ENCODE assay signal across 9 mouse cellular contexts in genomic region chr15:79455106-79455810, GRCm38 (mm10). TPM values are rescaled to one million over a fixed set of nuclear protein-coding genes. Genes with fewer than 3 reads are reported as not detected.
DNase-seq lines count a peak whose midpoint lies in the region; ATAC-seq lines count a peak whose summit lies in the region.
"Had no signal": no experiment of that assay in that cellular context is flagged by ENCODE, and none has a peak within 500 bp of the region (broad histone marks: within the 10 kb centered on the region; RNA-seq: fewer than 3 reads in every experiment).

Gene Csnk1e (minus strand): TSS chr15:79455566.

- peak; percentile 54; the same call in 1 of the 2 replicates for ATAC-seq in limb, embryonic 13.5 days (ENCODE audit: low FRiP score, low read depth)
- ATAC-seq in midbrain, embryonic 13.5 days: peak; percentile 73

- H3K36me3 ChIP-seq in limb, embryonic 13.5 days: no peaks in the 10 kb centered on the region
- H3K36me3 ChIP-seq in midbrain, embryonic 13.5 days: no peaks in the 10 kb centered on the region

- 0 out of 2 replicates have a peak, but pooled peaks cover 3% of the 10 kb centered on the region for H3K9me3 ChIP-seq in limb, embryonic 13.5 days
- no peaks in the 10 kb centered on the region for H3K9me3 ChIP-seq in midbrain, embryonic 13.5 days

- H3K4me3 ChIP-seq in limb, embryonic 13.5 days: peak within 1 kb of the TSS; percentile 41
- H3K4me3 ChIP-seq in midbrain, embryonic 13.5 days (replicated peaks): peak within 1 kb of the TSS; percentile 35
- H3K4me3 ChIP-seq: erythroblast, embryonic 14.5 days had no signal

- 2% methylated on average over 24 of the region's 24 CpGs for WGBS in limb, embryonic 13.5 days
- 5% methylated on average over 23 of the region's 24 CpGs for WGBS in midbrain, embryonic 13.5 days

- H3K9ac ChIP-seq in limb, embryonic 13.5 days: peak within 1 kb of the TSS; percentile 43; the same call in 1 of the 2 replicates
- peak within 1 kb of the TSS; percentile 50 for H3K9ac ChIP-seq in midbrain, embryonic 13.5 days (replicated peaks)

- H3K27ac ChIP-seq in limb, embryonic 13.5 days: no peak within 1 kb of the TSS
- no peak within 1 kb of the TSS for H3K27ac ChIP-seq in midbrain, embryonic 13.5 days

- H3K4me1 ChIP-seq in limb, embryonic 13.5 days: peaks cover 9% of the 10 kb centered on the region
- H3K4me1 ChIP-seq in midbrain, embryonic 13.5 days (replicated peaks): peaks cover 9% of the 10 kb centered on the region

- peak within 1 kb of the TSS; percentile 76 for H3K4me2 ChIP-seq in limb, embryonic 13.5 days (replicated peaks)
- H3K4me2 ChIP-seq in midbrain, embryonic 13.5 days (replicated peaks): peak within 1 kb of the TSS; percentile 65

- peaks cover 7% of the 10 kb centered on the region for H3K27me3 ChIP-seq in limb, embryonic 13.5 days
- H3K27me3 ChIP-seq in midbrain, embryonic 13.5 days: peaks cover 14% of the 10 kb centered on the region

- peak; percentile 46 to 63 for DNase-seq in spleen, adult 18-20 months
- no peak for DNase-seq in spleen, adult 12 weeks (ENCODE audit: low spot score)
- DNase-seq in embryo, embryonic 10.5 days (ENCODE audit: low spot score): peak; percentile 74
- DNase-seq in heart, adult 11 months: peak; percentile 98
- peak; percentile 69 for DNase-seq in kidney, adult 11 months
- DNase-seq in thymus, postnatal 14 days: peak; percentile 70

RNA-seq across cellular contexts. Expression of gene Csnk1e, which starts in this region (rescaled TPM):
- 109 and 116 TPM in 2 replicates for polyA plus RNA-seq in limb, embryonic 13.5 days (2015; fragmentation: Nextera tagmentation; extraction: Ambion mirVana)
- polyA plus RNA-seq in midbrain, embryonic 13.5 days (2015; fragmentation: Nextera tagmentation; extraction: Ambion mirVana): 233 and 269 TPM in 2 replicates
